Mouse (Mus musculus) spleen, adult 2 months (tissue): ENCODE data around the gene Rcan2. TPM values are rescaled to one million over a fixed set of nuclear protein-coding genes. Genes with fewer than 3 reads are reported as not detected.

Experiments
- DNase-seq, 2 experiments: peaks; one replicate each; pipeline versions ENCODE4 v3.0.0 to v3.0.0-alpha.2; 2012 to 2021; ENCODE audit warnings: low spot score in 2 of 2, low read depth in 1 of 2
- H3K27ac ChIP-seq: fragments of 200-500 bp; 2 replicates; pipeline ENCODE4 v1.5.1; 2012; ENCODE audit warnings: low read length, inconsistent platforms; ENCODE audit not compliant: insufficient read depth
- H3K27me3 ChIP-seq: fragments of 200-500 bp; 2 replicates; pipeline ENCODE4 v1.6.1; 2012; ENCODE audit warnings: mild to moderate bottlenecking, moderate library complexity, low read length, inconsistent platforms; ENCODE audit not compliant: control insufficient read depth, insufficient read depth
- H3K36me3 ChIP-seq: fragments of 200-500 bp; 2 replicates; pipeline ENCODE4 v1.6.1; 2012; ENCODE audit warnings: mild to moderate bottlenecking, low read length, inconsistent platforms; ENCODE audit not compliant: control insufficient read depth, insufficient read depth
- H3K4me1 ChIP-seq: fragments of 200-500 bp; 2 replicates; pipeline ENCODE4 v1.6.1; 2011; ENCODE audit warnings: inconsistent platforms; ENCODE audit not compliant: control insufficient read depth, insufficient read depth, insufficient read length
- H3K4me3 ChIP-seq: fragments of 200-500 bp; 2 replicates; pipeline ENCODE4 v1.5.1; 2011; ENCODE audit warnings: mild to moderate bottlenecking, inconsistent platforms; ENCODE audit not compliant: insufficient read depth, insufficient read length; ENCODE audit errors: extremely low read depth
- CTCF ChIP-seq: fragments of 200-500 bp; IDR thresholded peaks from 2 replicates; pipeline ENCODE4 v1.5.1; 2011; ENCODE audit warnings: mild to moderate bottlenecking, inconsistent platforms; ENCODE audit not compliant: insufficient read depth, insufficient read length, insufficient replicate concordance; ENCODE audit errors: extremely low read depth
- POLR2A ChIP-seq: fragments of 200-500 bp; IDR thresholded peaks from 2 replicates; pipeline ENCODE4 v1.6.1; 2011; ENCODE audit warnings: low read depth, low read length, inconsistent platforms
- WGBS: fragments of 180-500 bp; shearing (Covaris S2); methylation state at CpG from one replicate; pipeline ENCODE4 v1.1.7; 2018; 5-methylcytosine and 5-hydroxymethylcytosine counted together
- polyA plus RNA-seq: library from polyadenylated mRNA; depleted of rRNA; stranded (reverse); fragments of >200 nt; gene quantifications from 2 replicates; pipeline ENCODE4 v1.2.3, GENCODE M21; 2012

Gene Rcan2
- polyA plus RNA-seq, 1 experiment, result 1.4 TPM

GRCm38 (mm10) chr17:44025011-44025410, 223.9 kb downstream of the Rcan2 start:
- H3K4me1 ChIP-seq, result no peaks in the 10 kb centered on the region
- no peaks in the 10 kb centered on the region for H3K36me3 ChIP-seq
- no peaks in the 10 kb centered on the region for H3K27me3 ChIP-seq
- TF ChIP-seq CTCF (no peak), POLR2A (no peak)
- no peak for DNase-seq
- 89% methylated on average over 2 of the region's 2 CpGs for WGBS
- H3K4me3 ChIP-seq, result no peak overlapping the region
- H3K27ac ChIP-seq, result no peak overlapping the region

GRCm38 (mm10) chr17:44025935-44026334, 224.8 kb downstream of the Rcan2 start:
- 79% methylated on average over 6 of the region's 6 CpGs for WGBS
- no peak for TF ChIP-seq POLR2A
- TF ChIP-seq CTCF, result no peak
- no peak for DNase-seq

DNA sequence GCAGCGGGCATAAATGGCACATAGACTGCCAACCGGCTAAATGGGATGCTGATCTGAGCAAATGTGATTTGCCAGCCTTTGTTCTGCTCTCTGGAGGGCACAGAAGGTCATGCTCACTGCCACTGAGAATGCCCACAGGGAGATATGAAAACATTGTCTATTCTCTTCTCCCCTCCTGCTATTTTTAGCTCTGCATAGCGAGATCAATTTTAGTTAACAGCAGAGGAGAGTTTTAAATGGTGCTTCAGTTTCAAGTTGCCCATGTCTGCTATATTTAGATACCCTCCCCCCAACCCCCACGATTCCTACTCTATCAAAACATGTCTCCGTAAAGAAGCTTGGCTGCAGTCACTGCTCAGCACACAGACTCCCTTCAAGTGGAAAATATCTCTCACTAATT, 225.2 kb downstream of the Rcan2 start:
- no peak overlapping the region for H3K27ac ChIP-seq
- no peak for TF ChIP-seq POLR2A
- TF ChIP-seq CTCF, result no peak
- no peaks in the 10 kb centered on the region for H3K4me1 ChIP-seq
- 55% methylated on average over 5 of the region's 5 CpGs for WGBS
- H3K27me3 ChIP-seq, result no peaks in the 10 kb centered on the region
- H3K4me3 ChIP-seq, result no peak overlapping the region
- no peaks in the 10 kb centered on the region for H3K36me3 ChIP-seq
- no peak for DNase-seq

More at GRCm38 (mm10) chr17:44025935-44026334, 224.8 kb downstream of the Rcan2 start:
- Histone ChIP-seq H3K4me1 (no peaks in the 10 kb centered on the region), H3K4me3 (no peak overlapping the region), H3K27ac (no peak overlapping the region), H3K36me3 (no peaks in the 10 kb centered on the region), H3K27me3 (no peaks in the 10 kb centered on the region)

DNA sequence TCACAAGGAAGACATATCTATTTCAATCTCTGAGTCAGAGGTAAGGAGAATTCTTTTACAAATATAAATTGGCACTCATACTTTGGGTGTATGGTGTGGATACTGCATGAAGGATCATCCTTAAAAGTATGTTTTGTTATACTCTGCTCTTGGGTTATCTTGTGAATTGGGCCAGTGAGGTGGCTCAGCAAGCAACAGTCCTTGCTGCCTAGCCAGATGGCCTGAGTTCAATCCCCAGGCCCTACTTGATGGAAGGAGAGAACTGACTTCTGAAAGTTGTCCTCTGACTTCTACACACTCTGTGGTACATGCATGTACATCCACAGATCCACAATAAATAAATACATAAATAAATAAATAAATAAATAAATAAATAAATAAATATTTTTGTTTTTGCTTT, 225.6 kb downstream of the Rcan2 start:
- DNase-seq, result no peak
- H3K27ac ChIP-seq, result no peak overlapping the region
- no peak overlapping the region for H3K4me3 ChIP-seq
- TF ChIP-seq CTCF (no peak), POLR2A (no peak)
- no peaks in the 10 kb centered on the region for H3K4me1 ChIP-seq
- H3K36me3 ChIP-seq, result no peaks in the 10 kb centered on the region
- no peaks in the 10 kb centered on the region for H3K27me3 ChIP-seq

GRCm38 (mm10) chr17:44027311-44027710, 226.2 kb downstream of the Rcan2 start:
- Histone ChIP-seq H3K27me3 (no peaks in the 10 kb centered on the region), H3K4me3 (no peak overlapping the region), H3K27ac (no peak overlapping the region), H3K4me1 (no peaks in the 10 kb centered on the region), H3K36me3 (no peaks in the 10 kb centered on the region)
- DNase-seq, result no peak
- TF ChIP-seq CTCF (no peak), POLR2A (no peak)
- WGBS, result 75% methylated on average over 9 of the region's 9 CpGs

- no peaks in the 10 kb centered on the region for H3K36me3 ChIP-seq
- 33% methylated on average over 5 of the region's 5 CpGs for WGBS
- TF ChIP-seq CTCF (no peak), POLR2A (no peak)
- no peak overlapping the region for H3K27ac ChIP-seq
- no peaks in the 10 kb centered on the region for H3K4me1 ChIP-seq
- DNase-seq, result no peak
- H3K4me3 ChIP-seq, result no peak overlapping the region
- H3K27me3 ChIP-seq, result no peaks in the 10 kb centered on the region
These were observed 228.5 kb downstream of the Rcan2 start for GRCm38 (mm10) chr17:44029616-44030015.

DNA sequence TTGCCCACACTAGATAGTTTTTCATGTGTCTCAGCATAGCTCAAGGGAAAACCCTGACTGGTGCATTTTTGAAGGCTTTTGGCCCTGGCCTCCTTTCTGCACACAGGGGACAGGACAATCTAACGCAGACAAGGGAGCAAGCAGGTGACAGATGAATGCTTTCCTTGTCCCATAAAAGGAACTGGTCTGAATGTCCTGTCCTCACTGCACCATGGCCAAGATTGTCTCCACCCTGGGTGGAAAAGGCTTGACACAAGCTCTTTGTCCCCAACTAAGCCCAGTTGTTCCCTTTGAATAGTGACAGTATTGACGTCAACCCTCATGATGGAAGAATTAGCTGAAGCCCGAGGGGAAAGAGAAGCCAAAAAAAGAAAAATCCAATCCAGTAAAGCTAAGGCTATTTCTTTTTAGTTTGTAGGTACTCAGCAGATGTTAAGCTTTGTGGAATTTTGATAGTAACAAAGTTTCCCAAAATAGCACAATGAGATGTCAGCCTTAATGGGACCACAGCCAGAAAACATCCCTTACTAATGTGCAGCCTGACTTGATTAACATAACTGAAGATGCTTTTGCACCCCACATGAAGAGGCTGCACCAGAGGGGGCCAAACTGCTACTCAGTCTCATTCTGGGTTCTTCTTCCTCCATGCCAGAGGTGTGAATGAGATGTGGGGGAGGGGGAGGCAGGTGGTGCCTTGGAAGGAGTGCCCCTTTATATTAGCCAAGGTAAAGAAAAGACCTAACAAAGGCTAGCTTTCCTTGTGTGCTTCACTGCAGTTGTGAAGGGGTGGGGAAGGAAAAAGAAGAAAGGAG, 229.8 kb downstream of the Rcan2 start:
- Histone ChIP-seq H3K27me3 (no peaks in the 10 kb centered on the region), H3K4me3 (no peak overlapping the region), H3K27ac (no peak overlapping the region), H3K4me1 (no peaks in the 10 kb centered on the region), H3K36me3 (no peaks in the 10 kb centered on the region)
- TF ChIP-seq CTCF (no peak), POLR2A (no peak)
- DNase-seq, result no peak
- WGBS, result 78% methylated on average over 3 of the region's 3 CpGs
